Mouse (Mus musculus) brain, adult 2 months (tissue): ENCODE measurements at regions not wholly inside any gene's neighbourhood (a gene's known extent, or its start where the extent isn't known, plus 50 kb on each side); places are given as distances from the start of the nearest gene placed in this dataset.
A peak's percentile ranks its signal among the peaks of the same experiment; 100 is the strongest.

Experiments used
- DNase-seq: peaks from one replicate; pipeline ENCODE4 v3.0.0; 2011; ENCODE audit warnings: low read depth, low spot score

DNA sequence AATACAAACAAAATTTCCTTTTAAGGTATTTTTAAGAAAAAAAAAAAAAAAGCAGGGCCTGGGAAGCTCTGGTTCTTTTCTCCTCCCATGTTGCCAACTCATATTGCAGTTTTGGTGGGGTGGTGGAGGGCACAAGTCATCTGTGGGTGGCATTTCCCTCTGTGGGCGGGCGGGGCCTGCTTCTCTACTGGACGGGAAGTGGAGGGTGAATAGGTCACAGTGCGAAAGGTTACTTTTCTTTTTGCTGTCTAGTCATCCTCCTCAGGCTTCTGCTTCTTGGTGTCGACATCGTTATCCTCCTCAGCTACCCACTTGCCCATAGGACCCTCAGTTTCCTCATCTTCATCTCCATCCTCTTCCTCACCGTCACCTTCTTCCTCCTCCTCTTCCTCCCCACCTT, 55.3 kb upstream of the Plcb1 start:
- DNase-seq, result no peak

DNA sequence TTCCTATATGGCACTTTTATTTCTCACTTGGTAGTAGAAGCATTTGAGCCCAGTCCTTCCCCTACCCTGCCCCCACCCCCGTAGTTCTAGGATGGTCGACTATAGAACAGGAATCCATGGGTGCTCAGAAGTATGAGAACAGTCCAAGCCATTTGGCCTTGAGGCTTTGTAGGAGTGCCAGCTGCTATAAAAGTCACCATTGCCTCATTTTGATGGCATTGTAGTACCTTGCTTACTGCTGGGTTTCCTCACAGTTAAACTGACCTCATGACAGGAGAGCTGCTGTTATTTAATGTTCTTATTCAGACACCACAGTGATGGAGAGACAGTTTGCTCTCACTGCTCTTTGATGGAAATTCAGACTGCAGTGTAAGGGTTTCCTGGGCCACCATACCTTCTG, 59.2 kb upstream of the Plcb1 start:
- peak; percentile 30 for DNase-seq

DNA sequence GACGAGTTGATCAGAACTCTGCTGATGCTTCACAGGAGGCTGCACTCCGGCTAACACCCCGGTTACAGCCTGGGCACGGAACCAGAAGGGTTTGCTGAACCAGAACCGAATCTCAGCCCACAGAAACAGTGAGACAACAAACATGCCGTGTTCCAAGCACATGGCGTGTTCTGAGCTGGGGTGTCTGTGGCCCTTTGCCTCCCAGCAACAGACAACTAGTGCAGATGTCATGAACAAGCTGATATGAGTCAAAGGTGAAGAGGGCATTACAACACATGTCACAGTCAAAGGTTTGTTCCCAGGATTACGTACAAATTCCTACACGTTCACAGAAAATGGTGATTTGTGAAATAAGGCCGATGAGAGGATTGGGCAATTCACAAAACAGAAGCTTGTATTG, 61.8 kb upstream of the Plcb1 start:
- DNase-seq, result peak; percentile 6

DNA sequence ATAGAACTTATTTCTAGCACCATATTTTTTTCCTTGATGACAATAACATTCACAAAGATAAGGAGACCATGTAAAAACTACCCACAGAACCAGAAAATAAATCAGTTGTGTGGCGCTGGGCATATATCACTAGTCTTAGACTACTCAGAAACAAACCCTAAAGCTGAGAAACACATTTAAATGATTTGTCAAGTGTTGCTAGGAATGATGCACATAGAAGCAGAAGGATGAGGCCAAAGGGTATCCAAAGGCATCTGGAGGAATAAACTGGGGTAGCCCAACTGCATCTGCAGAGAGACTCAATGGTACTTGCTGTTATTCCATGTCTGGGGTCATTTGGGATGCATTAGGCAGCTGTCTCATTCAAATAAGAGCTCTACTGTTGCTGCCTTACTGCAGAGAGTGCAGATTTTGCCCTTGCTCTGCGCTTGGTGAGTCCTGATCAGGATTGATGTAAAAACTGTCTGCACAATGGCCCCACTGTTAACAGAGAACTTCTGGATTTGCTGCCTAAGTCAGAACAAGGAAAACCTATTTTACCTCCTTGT, 68.0 kb upstream of the Plcb1 start:
- DNase-seq, result peak; percentile 27

DNA sequence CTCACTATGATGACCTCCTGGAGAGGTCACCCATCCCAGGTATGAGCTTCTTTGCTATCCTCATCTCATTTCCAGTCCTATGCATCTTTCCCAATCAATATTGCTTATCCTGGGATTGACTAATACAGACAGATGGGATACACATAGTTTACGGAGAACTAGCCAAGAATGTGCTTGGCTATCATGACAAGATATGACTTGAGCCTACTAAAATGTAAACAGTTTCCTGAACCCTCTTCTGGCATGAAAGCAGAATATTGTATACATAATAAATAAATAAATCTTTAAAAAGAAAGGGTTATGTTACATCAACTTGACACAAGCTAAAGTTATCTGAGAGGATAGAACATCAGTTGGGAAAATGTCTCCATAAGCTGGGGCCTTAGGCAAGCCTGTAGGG, 69.3 kb upstream of the Plcb1 start:
- DNase-seq, result no peak

GRCm38 (mm10) chr2:134714001-134714400, 70.1 kb upstream of the Tmx4 start:
- DNase-seq, result no peak

DNA sequence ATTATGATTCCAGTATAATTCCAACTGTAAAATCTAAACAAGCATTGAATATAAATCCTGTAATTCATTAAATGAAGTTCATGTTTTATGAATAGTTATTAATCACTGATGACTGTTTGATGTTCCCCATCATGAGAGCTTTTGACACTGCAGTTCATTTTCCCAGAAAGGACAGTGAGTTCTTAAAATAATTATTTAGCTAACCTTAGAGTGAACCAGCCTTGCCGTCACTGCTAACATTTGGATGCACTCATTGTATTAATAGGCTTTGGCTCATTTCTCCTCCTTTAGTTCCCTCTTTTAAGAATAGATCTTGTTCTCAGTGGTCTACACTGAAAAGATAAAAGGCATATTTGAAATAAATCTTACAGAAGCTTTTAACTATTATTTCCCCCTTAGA, 64.8 kb upstream of the Tmx4 start:
- peak; percentile 12 for DNase-seq

- no peak for DNase-seq
These were observed 59.1 kb upstream of the Tmx4 start for GRCm38 (mm10) chr2:134703067-134703466.

GRCm38 (mm10) chr2:134697424-134697823, 53.5 kb upstream of the Tmx4 start:
- DNase-seq, result no peak

DNA sequence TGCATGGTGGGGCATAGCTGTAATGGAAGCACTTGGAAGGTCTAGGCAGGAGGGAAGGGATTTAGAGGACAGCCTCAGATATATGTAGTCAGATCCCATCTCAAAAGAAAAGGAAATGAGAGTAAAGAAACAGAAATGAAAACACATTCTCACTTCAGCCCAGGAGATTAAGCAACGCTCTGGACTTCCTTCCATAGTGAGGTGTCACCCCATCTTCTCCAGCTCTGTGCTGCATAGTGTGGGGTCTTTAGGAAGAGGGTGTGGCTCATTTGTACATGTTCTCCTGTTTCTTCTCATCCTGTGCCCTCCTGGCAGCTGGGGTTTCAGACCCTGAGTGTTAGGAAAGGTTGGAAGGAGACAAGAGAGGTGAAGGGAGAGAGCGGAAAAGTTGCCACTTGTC, 52.4 kb upstream of the Tmx4 start:
- DNase-seq, result no peak
